In genomic region chr6:53573711-53574065, GRCm38 (mm10) we compare ENCODE assay signal across 8 mouse cellular contexts.
DNase-seq lines count a peak whose midpoint lies in the region; ATAC-seq and TF ChIP-seq lines count a peak whose summit lies in the region.

No protein-coding gene starts in this region.

- ATAC-seq in hindbrain, embryonic 11.5 days (ENCODE audit: low FRiP score): no peak
- peak; percentile 54; the same call in 1 of the 2 replicates for ATAC-seq in midbrain, embryonic 13.5 days

- DNase-seq in heart, adult 2 months: no peak
- DNase-seq in heart, adult 18-20 months: no peak
- DNase-seq in brain, embryonic 14.5 days (ENCODE audit: low read depth): peak; percentile 84
- DNase-seq in hindbrain, embryonic 11.5 days (ENCODE audit: low spot score): peak; percentile 31
- no peak for DNase-seq in thymus, postnatal 0 days (ENCODE audit: low spot score)
- no peak for DNase-seq in frontal cortex, postnatal 14 days (ENCODE audit: low spot score in 2 of 2)
- no peak for DNase-seq in Muller cell, postnatal 12 days (ENCODE audit: inconsistent ontology term)

- no peak for TF ChIP-seq CTCF in heart, adult 2 months (IDR thresholded peaks at IDR 0.05)
- no peak for TF ChIP-seq CTCF in brain, embryonic 14.5 days (IDR thresholded peaks at IDR 0.05; ENCODE audit: borderline replicate concordance, extremely low read depth, insufficient read depth, insufficient read length)

- H3K4me3 ChIP-seq in heart, adult 2 months: peak overlapping the region; percentile 62
- no peak overlapping the region for H3K4me3 ChIP-seq in hindbrain, embryonic 11.5 days (ENCODE audit: low read depth, low read length)
- peak overlapping the region; percentile 32 for H3K4me3 ChIP-seq in midbrain, embryonic 13.5 days (replicated peaks)

- H3K27ac ChIP-seq in heart, adult 2 months: peak overlapping the region; percentile 82
- H3K27ac ChIP-seq in hindbrain, embryonic 11.5 days (ENCODE audit: low read depth, low read length): no peak overlapping the region
- peak overlapping the region; percentile 80 for H3K27ac ChIP-seq in midbrain, embryonic 13.5 days

- no peaks in the 10 kb centered on the region for H3K79me2 ChIP-seq in heart, adult 2 months (replicated peaks; ENCODE audit: control insufficient read depth, insufficient read depth, low read length)

- peaks cover 10% of the 10 kb centered on the region for H3K4me1 ChIP-seq in heart, adult 2 months (ENCODE audit: control insufficient read depth, insufficient read depth, low read length)
- no peaks in the 10 kb centered on the region; the same call in 1 of the 2 replicates for H3K4me1 ChIP-seq in hindbrain, embryonic 11.5 days (replicated peaks; ENCODE audit: control insufficient read depth, insufficient read depth, low read length)
- H3K4me1 ChIP-seq in midbrain, embryonic 13.5 days (replicated peaks): peaks cover 45% of the 10 kb centered on the region

- peak overlapping the region; percentile 58 for H3K9ac ChIP-seq in heart, adult 2 months (ENCODE audit: low read depth, low read length)
- no peak overlapping the region for H3K9ac ChIP-seq in hindbrain, embryonic 11.5 days (ENCODE audit: low read depth, low read length)
- peak overlapping the region; percentile 53; the same call in 1 of the 2 replicates for H3K9ac ChIP-seq in midbrain, embryonic 13.5 days (replicated peaks)

- H3K4me2 ChIP-seq in hindbrain, embryonic 11.5 days (replicated peaks; ENCODE audit: low read depth, low read length): 0 out of 2 replicates have a peak overlapping the region, but pooled peaks have one; percentile 12
- peak overlapping the region; percentile 51 for H3K4me2 ChIP-seq in midbrain, embryonic 13.5 days (replicated peaks)

- no peaks in the 10 kb centered on the region for H3K9me3 ChIP-seq in hindbrain, embryonic 11.5 days (ENCODE audit: control insufficient read depth, low read length)
- H3K9me3 ChIP-seq in midbrain, embryonic 13.5 days: no peaks in the 10 kb centered on the region

- TF ChIP-seq EP300 in heart, adult 2 months (IDR thresholded peaks at IDR 0.05; ENCODE audit: insufficient read depth, low read depth, low read length): no peak

- TF ChIP-seq POLR2A in heart, adult 2 months (IDR thresholded peaks at IDR 0.05; ENCODE audit: insufficient read depth, low read depth, low read length): no peak
- TF ChIP-seq POLR2A in brain, embryonic 14.5 days (IDR thresholded peaks at IDR 0.05; ENCODE audit: borderline replicate concordance, extremely low read depth, insufficient read depth, insufficient read length, poor library complexity, severe bottlenecking): no peak

- no peaks in the 10 kb centered on the region for H3K27me3 ChIP-seq in heart, adult 2 months (ENCODE audit: control insufficient read depth, insufficient read depth, low read length)
- H3K27me3 ChIP-seq in hindbrain, embryonic 11.5 days (ENCODE audit: control insufficient read depth, insufficient read depth, low read length): no peaks in the 10 kb centered on the region
- 0 out of 2 replicates have a peak, but pooled peaks cover 2% of the 10 kb centered on the region for H3K27me3 ChIP-seq in midbrain, embryonic 13.5 days

- intact Hi-C loops in heart, adult 2 months (cut with DNase I): loop anchor here (5.0 kb wide), 3 partner anchors 66 to 286 kb away; partner anchors contain the start of gene Creb5

- no peaks in the 10 kb centered on the region for H3K36me3 ChIP-seq in heart, adult 2 months (ENCODE audit: control insufficient read depth, insufficient read depth, low read length)
- no peaks in the 10 kb centered on the region for H3K36me3 ChIP-seq in hindbrain, embryonic 11.5 days (ENCODE audit: control insufficient read depth, insufficient read depth, low read length)
- H3K36me3 ChIP-seq in midbrain, embryonic 13.5 days: no peaks in the 10 kb centered on the region

- WGBS in heart, adult 2 months: 1% methylated on average over 5 of the region's 6 CpGs
- WGBS in hindbrain, embryonic 11.5 days: 2% methylated on average over 6 of the region's 6 CpGs
- WGBS in midbrain, embryonic 13.5 days: 3% methylated on average over 6 of the region's 6 CpGs

Comparison
In these comparisons a context has a peak if more than half of its experiments do, and no peak if none do; other contexts are left out.
1. DNase-seq: peak in brain, embryonic 14.5 days (single experiment) and hindbrain, embryonic 11.5 days (single experiment); none in heart, adult 2 months (0 of 2), heart, adult 18-20 months (0 of 2), thymus, postnatal 0 days (single experiment), frontal cortex, postnatal 14 days (0 of 2) and Muller cell, postnatal 12 days (single experiment).